Mouse (Mus musculus) adrenal gland, adult (tissue): ENCODE measurements around the gene C130060K24Rik.

Experiments
- DNase-seq, 2 experiments: peaks; one replicate each; pipeline ENCODE4 v3.0.0; 2022 to 2023; ENCODE audit warnings: low spot score in 1 of 2; ENCODE audit not compliant: inconsistent age in 2 of 2

Gene C130060K24Rik

GRCm38 (mm10) chr6:65380918-65381772, at the start of gene C130060K24Rik:
C130060K24Rik (plus strand) TSS chr6:65381105.
- no peak for DNase-seq

- no peak for DNase-seq
Observed at GRCm38 (mm10) chr6:65334246-65334645, 46.7 kb upstream of the C130060K24Rik start.

- DNase-seq = no peak
Observed at GRCm38 (mm10) chr6:65339391-65339790, 41.5 kb upstream of the C130060K24Rik start.

- no peak for DNase-seq
Observed at GRCm38 (mm10) chr6:65341360-65341759, 39.5 kb upstream of the C130060K24Rik start.

GRCm38 (mm10) chr6:65347736-65348135, 33.2 kb upstream of the C130060K24Rik start:
- DNase-seq = peak; percentile 53 to 85

- DNase-seq = peak; percentile 19 to 80
Observed at GRCm38 (mm10) chr6:65348255-65348654, 32.6 kb upstream of the C130060K24Rik start.

GRCm38 (mm10) chr6:65351622-65352021, 29.3 kb upstream of the C130060K24Rik start:
- peak in 1 of 2 experiments; percentile 19 for DNase-seq

GRCm38 (mm10) chr6:65375918-65376317, 5.0 kb upstream of the C130060K24Rik start:
- DNase-seq = no peak

- no peak for DNase-seq
Observed at GRCm38 (mm10) chr6:65421888-65422287, 41.0 kb downstream of the C130060K24Rik start.

GRCm38 (mm10) chr6:65427065-65427464, 46.2 kb downstream of the C130060K24Rik start:
- DNase-seq = peak in 1 of 2 experiments; percentile 8

- no peak for DNase-seq
Observed at GRCm38 (mm10) chr6:65433159-65433558, 52.3 kb downstream of the C130060K24Rik start.

- DNase-seq = peak in 1 of 2 experiments; percentile 60
Observed at GRCm38 (mm10) chr6:65453465-65453864, 72.6 kb downstream of the C130060K24Rik start.

- DNase-seq = no peak
Observed at GRCm38 (mm10) chr6:65465294-65465693, 84.4 kb downstream of the C130060K24Rik start.

- peak in 1 of 2 experiments; percentile 6 for DNase-seq
Observed at GRCm38 (mm10) chr6:65470320-65470719, 89.4 kb downstream of the C130060K24Rik start.

- DNase-seq = peak in 1 of 2 experiments; percentile 17
Observed at GRCm38 (mm10) chr6:65472455-65472854, 91.5 kb downstream of the C130060K24Rik start.

GRCm38 (mm10) chr6:65498786-65499185, 117.9 kb downstream of the C130060K24Rik start:
- no peak for DNase-seq
